Mouse (Mus musculus): ENCODE data around the gene Tanc1. TPM values are rescaled to one million over a fixed set of nuclear protein-coding genes. Genes with fewer than 3 reads are reported as not detected.
A peak's percentile ranks its signal among the peaks of the same experiment; 100 is the strongest.

The Tanc1 gene
- polyA plus RNA-seq, 1 experiment from 2014 or later, result 14.4 TPM

GRCm38 (mm10) chr2:59666533-59666932, 54.7 kb downstream of the Tanc1 start:
- Histone ChIP-seq H3K36me3 (ENCODE audit: control insufficient read depth, insufficient read depth, low read length) (no peaks in the 10 kb centered on the region), H3K4me1 (ENCODE audit: control insufficient read depth, insufficient read depth, low read length) (0 out of 2 replicates have a peak, but pooled peaks cover 3% of the 10 kb centered on the region), H3K9ac (ENCODE audit: low read length) (no peak overlapping the region), H3K27me3 (ENCODE audit: control insufficient read depth, insufficient read depth, low read length) (no peaks in the 10 kb centered on the region), H3K27ac (ENCODE audit: low read depth, low read length) (no peak overlapping the region), H3K9me3 (ENCODE audit: control insufficient read depth, low read length) (no peaks in the 10 kb centered on the region), H3K4me3 (ENCODE audit: low read depth, low read length) (no peak overlapping the region), H3K4me2 (ENCODE audit: low read depth) (no peak overlapping the region)
- 86% methylated on average over 5 of the region's 5 CpGs for WGBS
- no peak for DNase-seq (ENCODE audit: low spot score)
- ATAC-seq (ENCODE audit: insufficient read depth, low FRiP score, low TSS enrichment), result no peak

GRCm38 (mm10) chr2:59670087-59671060, 58.5 kb downstream of the Tanc1 start:
- Histone ChIP-seq H3K27me3 (ENCODE audit: control insufficient read depth, insufficient read depth, low read length) (no peaks in the 10 kb centered on the region), H3K4me2 (ENCODE audit: low read depth) (no peak overlapping the region), H3K4me3 (ENCODE audit: low read depth, low read length) (no peak overlapping the region), H3K9me3 (ENCODE audit: control insufficient read depth, low read length) (no peaks in the 10 kb centered on the region), H3K4me1 (ENCODE audit: control insufficient read depth, insufficient read depth, low read length) (no peaks in the 10 kb centered on the region), H3K27ac (ENCODE audit: low read depth, low read length) (no peak overlapping the region), H3K9ac (ENCODE audit: low read length) (no peak overlapping the region), H3K36me3 (ENCODE audit: control insufficient read depth, insufficient read depth, low read length) (no peaks in the 10 kb centered on the region)
- WGBS, result 78% methylated on average over 15 of the region's 15 CpGs
- DNase-seq (ENCODE audit: low spot score) (no peak), ATAC-seq (ENCODE audit: insufficient read depth, low FRiP score, low TSS enrichment) (no peak)

- H3K9me3 ChIP-seq (ENCODE audit: control insufficient read depth, low read length), result no peaks in the 10 kb centered on the region
- H3K4me1 ChIP-seq (ENCODE audit: control insufficient read depth, insufficient read depth, low read length), result peaks cover 2% of the 10 kb centered on the region
- H3K4me3 ChIP-seq (ENCODE audit: low read depth, low read length), result no peak overlapping the region
- H3K27me3 ChIP-seq (ENCODE audit: control insufficient read depth, insufficient read depth, low read length), result no peaks in the 10 kb centered on the region
- 47% methylated on average over 8 of the region's 8 CpGs for WGBS
- H3K27ac ChIP-seq (ENCODE audit: low read depth, low read length), result no peak overlapping the region
- no peak for DNase-seq (ENCODE audit: low spot score)
- H3K4me2 ChIP-seq (ENCODE audit: low read depth), result no peak overlapping the region
- no peak overlapping the region for H3K9ac ChIP-seq (ENCODE audit: low read length)
- ATAC-seq (ENCODE audit: insufficient read depth, low FRiP score, low TSS enrichment), result no peak
- no peaks in the 10 kb centered on the region for H3K36me3 ChIP-seq (ENCODE audit: control insufficient read depth, insufficient read depth, low read length)
These were observed 59.8 kb downstream of the Tanc1 start for GRCm38 (mm10) chr2:59671671-59672070.

DNA sequence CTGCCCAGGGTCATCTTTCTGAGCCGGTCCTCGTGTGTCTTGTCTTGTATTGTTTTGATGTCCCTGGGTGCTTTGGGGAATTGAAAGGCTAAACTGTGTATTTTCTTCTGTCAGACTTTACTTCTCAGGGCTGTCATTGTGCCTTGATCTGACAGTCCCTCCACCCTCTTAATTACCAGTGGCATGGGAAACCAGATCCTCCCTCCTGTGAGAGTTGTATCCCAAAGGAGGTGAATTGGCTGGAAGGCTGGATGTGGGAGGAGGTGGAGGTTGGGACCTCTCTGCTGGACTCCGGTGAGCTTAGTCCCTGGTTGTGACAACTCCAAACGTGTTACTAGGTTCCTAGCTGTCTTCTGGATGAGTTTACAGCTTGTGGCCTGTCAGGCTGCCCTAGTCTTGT, 60.2 kb downstream of the Tanc1 start:
- DNase-seq (ENCODE audit: low spot score) (no peak), ATAC-seq (ENCODE audit: insufficient read depth, low FRiP score, low TSS enrichment) (no peak)
- Histone ChIP-seq H3K4me2 (ENCODE audit: low read depth) (no peak overlapping the region), H3K36me3 (ENCODE audit: control insufficient read depth, insufficient read depth, low read length) (no peaks in the 10 kb centered on the region), H3K9ac (ENCODE audit: low read length) (no peak overlapping the region), H3K4me3 (ENCODE audit: low read depth, low read length) (no peak overlapping the region), H3K9me3 (ENCODE audit: control insufficient read depth, low read length) (no peaks in the 10 kb centered on the region), H3K27me3 (ENCODE audit: control insufficient read depth, insufficient read depth, low read length) (no peaks in the 10 kb centered on the region), H3K27ac (ENCODE audit: low read depth, low read length) (no peak overlapping the region), H3K4me1 (ENCODE audit: control insufficient read depth, insufficient read depth, low read length) (peaks cover 4% of the 10 kb centered on the region)
- WGBS, result 22% methylated on average over 4 of the region's 4 CpGs

- no peaks in the 10 kb centered on the region for H3K9me3 ChIP-seq (ENCODE audit: control insufficient read depth, low read length)
- 73% methylated on average over 8 of the region's 8 CpGs for WGBS
- H3K4me2 ChIP-seq (ENCODE audit: low read depth), result no peak overlapping the region
- no peak overlapping the region for H3K27ac ChIP-seq (ENCODE audit: low read depth, low read length)
- no peaks in the 10 kb centered on the region for H3K27me3 ChIP-seq (ENCODE audit: control insufficient read depth, insufficient read depth, low read length)
- H3K4me1 ChIP-seq (ENCODE audit: control insufficient read depth, insufficient read depth, low read length), result peaks cover 4% of the 10 kb centered on the region
- ATAC-seq (ENCODE audit: insufficient read depth, low FRiP score, low TSS enrichment), result no peak
- H3K4me3 ChIP-seq (ENCODE audit: low read depth, low read length), result no peak overlapping the region
- no peaks in the 10 kb centered on the region for H3K36me3 ChIP-seq (ENCODE audit: control insufficient read depth, insufficient read depth, low read length)
- H3K9ac ChIP-seq (ENCODE audit: low read length), result no peak overlapping the region
- no peak for DNase-seq (ENCODE audit: low spot score)
These were observed 60.8 kb downstream of the Tanc1 start for GRCm38 (mm10) chr2:59672686-59673085.

GRCm38 (mm10) chr2:59673351-59673750, 61.5 kb downstream of the Tanc1 start:
- H3K4me1 ChIP-seq (ENCODE audit: control insufficient read depth, insufficient read depth, low read length), result peaks cover 4% of the 10 kb centered on the region
- no peaks in the 10 kb centered on the region for H3K9me3 ChIP-seq (ENCODE audit: control insufficient read depth, low read length)
- H3K4me3 ChIP-seq (ENCODE audit: low read depth, low read length), result no peak overlapping the region
- no peaks in the 10 kb centered on the region for H3K27me3 ChIP-seq (ENCODE audit: control insufficient read depth, insufficient read depth, low read length)
- WGBS, result 79% methylated on average over 6 of the region's 6 CpGs
- no peak for ATAC-seq (ENCODE audit: insufficient read depth, low FRiP score, low TSS enrichment)
- no peak overlapping the region for H3K4me2 ChIP-seq (ENCODE audit: low read depth)
- no peaks in the 10 kb centered on the region for H3K36me3 ChIP-seq (ENCODE audit: control insufficient read depth, insufficient read depth, low read length)
- DNase-seq (ENCODE audit: low spot score), result no peak
- no peak overlapping the region for H3K27ac ChIP-seq (ENCODE audit: low read depth, low read length)
- H3K9ac ChIP-seq (ENCODE audit: low read length), result no peak overlapping the region

DNA sequence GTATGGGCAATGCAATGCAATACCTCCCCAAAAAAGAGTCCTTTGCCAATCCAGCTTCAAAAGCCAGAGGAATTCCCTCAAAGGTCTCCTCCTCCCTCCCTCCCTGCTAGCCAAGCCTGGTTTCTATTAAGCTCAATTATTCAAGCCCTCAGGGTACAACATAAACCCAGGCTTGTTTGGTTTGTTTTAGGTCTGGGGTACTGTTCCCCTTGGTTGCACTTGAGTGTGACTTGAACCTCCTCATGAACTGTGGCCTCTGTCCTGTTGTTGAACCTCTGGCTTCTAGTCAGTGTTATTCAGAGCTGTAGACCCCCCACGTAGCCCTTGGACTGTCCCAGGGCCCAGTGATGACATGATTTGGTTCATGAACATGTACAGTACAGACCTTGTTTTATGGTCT, 62.0 kb downstream of the Tanc1 start:
- no peak overlapping the region for H3K27ac ChIP-seq (ENCODE audit: low read depth, low read length)
- H3K4me3 ChIP-seq (ENCODE audit: low read depth, low read length), result no peak overlapping the region
- ATAC-seq (ENCODE audit: insufficient read depth, low FRiP score, low TSS enrichment) (no peak), DNase-seq (ENCODE audit: low spot score) (no peak)
- 60% methylated on average over 1 of the region's 1 CpGs for WGBS
- no peak overlapping the region for H3K9ac ChIP-seq (ENCODE audit: low read length)
- H3K4me2 ChIP-seq (ENCODE audit: low read depth), result no peak overlapping the region
- no peaks in the 10 kb centered on the region for H3K9me3 ChIP-seq (ENCODE audit: control insufficient read depth, low read length)
- H3K4me1 ChIP-seq (ENCODE audit: control insufficient read depth, insufficient read depth, low read length), result peaks cover 4% of the 10 kb centered on the region
- no peaks in the 10 kb centered on the region for H3K36me3 ChIP-seq (ENCODE audit: control insufficient read depth, insufficient read depth, low read length)
- no peaks in the 10 kb centered on the region for H3K27me3 ChIP-seq (ENCODE audit: control insufficient read depth, insufficient read depth, low read length)

- Histone ChIP-seq H3K4me2 (ENCODE audit: low read depth) (no peak overlapping the region), H3K27me3 (ENCODE audit: control insufficient read depth, insufficient read depth, low read length) (no peaks in the 10 kb centered on the region), H3K9ac (ENCODE audit: low read length) (peak overlapping the region; percentile 29; the same call in 1 of the 2 replicates), H3K36me3 (ENCODE audit: control insufficient read depth, insufficient read depth, low read length) (no peaks in the 10 kb centered on the region), H3K9me3 (ENCODE audit: control insufficient read depth, low read length) (no peaks in the 10 kb centered on the region), H3K4me1 (ENCODE audit: control insufficient read depth, insufficient read depth, low read length) (peaks cover 4% of the 10 kb centered on the region), H3K4me3 (ENCODE audit: low read depth, low read length) (no peak overlapping the region), H3K27ac (ENCODE audit: low read depth, low read length) (no peak overlapping the region)
- WGBS, result 39% methylated on average over 17 of the region's 17 CpGs
- DNase-seq (ENCODE audit: low spot score) (no peak), ATAC-seq (ENCODE audit: insufficient read depth, low FRiP score, low TSS enrichment) (no peak)
These were observed 63.6 kb downstream of the Tanc1 start for GRCm38 (mm10) chr2:59675270-59675995.

Data from neural tube, embryonic 11.5 days (tissue).